Mouse (Mus musculus) monocyte, adult 5-6 weeks (primary cell): ENCODE data around the gene Adra2b. TPM values are rescaled to one million over a fixed set of nuclear protein-coding genes. Genes with fewer than 3 reads are reported as not detected.

Experiments used
- ATAC-seq: fragments of 153-309, 156-312 bp; replicated peaks from 2 replicates; pipeline ENCODE4 v1.8.0; 2017; ENCODE audit warnings: mild to moderate bottlenecking; ENCODE audit not compliant: low TSS enrichment, insufficient number of reproducible peaks, severe bottlenecking, poor library complexity, low FRiP score
- total RNA-seq: library from RNA; stranded (forward); fragments of 200-1000, 200-491, 200-594 nt; gene quantifications from 3 replicates; pipeline ENCODE4 v1.2.3, GENCODE M21; 2017

Gene Adra2b
- total RNA-seq, result 0.10 TPM in 1 of 3 replicates, not detected in the others

DNA sequence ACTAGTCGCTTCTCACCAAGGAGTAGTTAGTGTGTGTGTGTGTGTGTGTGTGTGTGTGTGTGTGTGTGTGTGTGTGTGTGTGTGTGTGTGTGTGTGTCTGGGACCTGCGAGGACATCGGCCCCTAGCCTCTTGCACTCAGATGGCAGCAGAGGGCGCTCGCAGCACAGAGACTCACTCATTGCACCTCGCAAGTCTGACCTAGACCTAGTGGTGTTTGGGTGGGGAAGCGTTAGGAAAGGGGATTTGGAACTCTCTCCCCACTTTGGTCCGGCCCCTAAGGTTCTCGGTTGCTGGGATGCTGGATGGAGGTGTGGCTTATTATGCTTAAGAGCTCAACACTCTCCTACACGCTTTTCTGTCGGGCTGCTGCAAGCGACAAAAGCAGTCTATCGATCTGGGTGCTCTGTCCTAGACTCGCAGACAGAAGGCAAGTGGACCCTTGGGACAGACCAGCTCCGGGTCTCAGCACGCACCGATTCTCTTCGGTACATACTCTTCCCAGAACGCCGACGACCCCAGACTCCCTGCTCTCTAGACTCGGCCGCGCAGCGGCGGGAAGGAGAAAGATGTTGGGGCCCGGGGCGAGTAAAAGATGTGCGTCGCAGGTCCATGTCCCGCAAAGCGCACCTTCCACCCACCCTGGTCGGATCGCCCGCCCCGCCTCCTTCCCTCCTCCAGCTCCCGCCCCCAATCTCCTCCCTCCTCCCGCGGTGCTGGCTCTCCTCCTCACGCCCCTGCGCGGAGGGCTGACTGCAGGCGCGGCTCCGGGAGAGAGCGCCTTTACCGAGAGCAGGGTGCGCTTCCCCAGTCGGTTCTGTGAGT, at the start of gene Adra2b:
Adra2b (plus strand) TSS at position 750 of the 823 bp plus-strand sequence.
- 0 out of 2 replicates have a peak, but pooled peaks have one; percentile 52 for ATAC-seq

- no peak for ATAC-seq
Observed at GRCm38 (mm10) chr2:127313878-127314277, 49.1 kb upstream of the Adra2b start.

GRCm38 (mm10) chr2:127314467-127315154, 48.4 kb upstream of the Adra2b start:
- ATAC-seq, result peak; percentile 54; the same call in 1 of the 2 replicates

GRCm38 (mm10) chr2:127315155-127315470, 47.9 kb upstream of the Adra2b start:
- no peak for ATAC-seq

DNA sequence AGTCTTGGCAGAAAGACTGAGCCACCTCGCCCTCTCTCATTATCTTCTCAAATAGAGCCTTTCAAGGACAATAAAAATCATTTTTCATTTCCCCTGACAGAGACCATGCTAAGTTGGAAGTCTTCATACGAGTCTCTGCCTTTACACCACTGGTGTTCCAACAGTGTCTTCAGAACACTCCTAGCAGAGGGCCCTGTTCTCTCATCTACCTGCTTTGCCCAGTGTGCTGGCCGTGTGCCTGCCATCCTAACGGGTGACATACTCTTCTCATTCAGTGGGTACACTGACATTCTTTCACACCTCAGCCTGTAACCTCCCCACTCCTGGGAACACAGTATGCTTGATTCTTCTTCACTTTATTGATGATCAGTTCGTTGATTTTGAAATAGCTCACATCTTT, 46.6 kb upstream of the Adra2b start:
- no peak for ATAC-seq

DNA sequence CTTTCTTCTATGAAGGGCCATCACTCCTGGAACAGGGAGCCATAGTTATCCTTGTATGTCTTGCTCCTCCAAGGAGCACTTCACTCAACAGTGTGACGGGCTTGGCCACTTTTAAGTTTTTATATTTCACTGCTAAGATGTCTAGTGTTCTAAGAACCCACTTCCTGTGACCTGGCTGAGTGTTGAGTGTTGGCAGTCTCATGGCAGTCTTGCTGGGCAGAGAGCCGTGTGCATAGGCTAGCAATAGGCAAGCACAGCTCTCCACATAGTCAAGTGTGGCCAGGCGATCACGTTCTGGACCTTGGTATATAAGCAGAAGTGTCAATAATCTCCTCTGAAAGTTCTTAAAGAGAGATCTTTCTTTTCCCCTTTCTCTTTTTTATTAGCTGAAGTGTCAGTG, 44.9 kb upstream of the Adra2b start:
- ATAC-seq, result peak; percentile 29; the same call in 1 of the 2 replicates

GRCm38 (mm10) chr2:127319071-127319470, 43.9 kb upstream of the Adra2b start:
- no peak for ATAC-seq

DNA sequence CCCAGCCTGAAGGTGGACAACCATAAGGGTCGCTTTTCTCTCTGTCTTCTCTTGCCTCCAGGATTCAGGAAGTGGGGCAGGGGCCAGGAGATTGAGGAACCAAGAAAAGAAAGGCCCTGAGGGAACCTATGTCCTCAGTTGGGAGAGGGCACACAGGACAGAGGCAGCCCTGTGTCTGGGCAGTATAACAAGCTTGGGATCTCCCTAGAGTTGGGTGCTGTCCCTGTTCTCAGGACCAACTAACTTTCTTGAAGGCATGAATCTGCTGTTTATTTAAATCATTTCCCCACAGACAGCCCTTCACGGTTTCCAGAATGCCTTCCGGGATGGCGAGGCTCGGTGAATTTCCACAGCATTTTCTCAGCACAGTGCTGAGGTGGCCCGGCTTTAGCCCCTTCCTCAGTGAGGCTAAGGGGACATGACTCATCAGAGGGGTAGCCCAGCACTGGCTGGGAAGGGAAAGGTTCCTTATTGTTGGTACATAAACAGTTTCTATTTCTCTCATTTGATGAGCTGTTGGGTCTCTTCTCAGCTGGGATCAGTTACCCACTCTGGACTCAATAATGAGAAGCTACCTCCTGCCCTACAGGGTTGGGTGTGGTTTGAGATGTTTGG, 40.2 kb upstream of the Adra2b start:
- no peak for ATAC-seq

GRCm38 (mm10) chr2:127323667-127324066, 39.3 kb upstream of the Adra2b start:
- ATAC-seq, result no peak

DNA sequence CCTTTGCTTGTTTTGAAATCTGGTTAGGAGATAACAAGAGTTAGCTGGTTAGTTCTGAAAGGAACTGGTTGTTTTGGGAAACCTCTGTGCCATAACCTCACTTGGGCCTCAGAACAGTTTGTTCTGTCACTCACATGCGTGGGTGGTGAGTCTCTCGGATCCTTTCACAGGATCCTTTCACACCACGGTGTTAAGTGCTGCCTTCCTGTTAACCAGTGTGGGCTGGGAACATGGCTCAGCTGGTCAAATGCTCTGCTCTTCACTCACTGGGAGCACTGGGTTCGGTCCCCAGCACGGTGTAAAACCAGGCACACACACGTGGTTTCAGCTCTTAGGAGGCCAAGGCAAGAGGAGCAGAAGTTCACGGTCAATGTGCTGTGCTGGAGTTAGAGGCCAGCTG, 38.6 kb upstream of the Adra2b start:
- ATAC-seq, result no peak; the same call in 1 of the 2 replicates

DNA sequence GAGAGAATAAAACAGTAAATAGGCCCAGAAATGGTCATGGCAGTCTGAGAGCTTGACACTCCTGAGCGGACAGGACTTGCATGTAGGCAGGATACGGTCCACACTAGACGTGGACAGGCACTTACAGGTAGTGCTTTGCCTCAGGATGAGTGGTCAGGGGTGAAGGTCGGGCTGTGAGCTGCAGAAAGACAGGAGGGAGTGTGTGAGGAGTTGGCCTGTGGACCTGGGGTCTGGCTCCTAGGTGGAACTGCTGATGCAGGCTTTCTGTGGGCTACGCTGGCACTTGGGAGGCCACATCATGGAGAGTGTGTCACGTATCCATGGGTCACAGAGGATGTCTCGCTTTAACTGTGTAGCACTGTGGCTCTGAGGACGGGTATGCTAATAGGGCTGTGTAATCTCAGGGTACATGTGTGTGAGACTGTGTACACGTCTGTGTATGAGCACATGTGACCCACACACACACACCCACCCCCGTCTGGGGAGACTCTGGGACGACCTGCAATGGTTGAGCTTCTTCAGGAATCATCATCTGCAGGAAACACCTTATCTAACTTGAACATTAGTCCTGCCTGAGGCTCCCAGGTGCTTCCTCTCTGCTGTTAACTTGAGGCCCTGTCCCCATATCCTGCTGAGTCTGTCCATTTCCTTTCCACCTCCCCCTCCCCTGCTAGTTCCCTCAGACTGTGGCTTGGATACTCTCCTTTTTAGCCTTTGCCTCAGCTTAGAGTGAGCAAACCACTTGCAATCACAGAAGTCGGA, 34.7 kb upstream of the Adra2b start:
- ATAC-seq, result no peak

GRCm38 (mm10) chr2:127332807-127333570, 30.0 kb upstream of the Adra2b start:
- ATAC-seq, result no peak

- ATAC-seq, result no peak
Observed at GRCm38 (mm10) chr2:127333945-127334603, 28.9 kb upstream of the Adra2b start.

DNA sequence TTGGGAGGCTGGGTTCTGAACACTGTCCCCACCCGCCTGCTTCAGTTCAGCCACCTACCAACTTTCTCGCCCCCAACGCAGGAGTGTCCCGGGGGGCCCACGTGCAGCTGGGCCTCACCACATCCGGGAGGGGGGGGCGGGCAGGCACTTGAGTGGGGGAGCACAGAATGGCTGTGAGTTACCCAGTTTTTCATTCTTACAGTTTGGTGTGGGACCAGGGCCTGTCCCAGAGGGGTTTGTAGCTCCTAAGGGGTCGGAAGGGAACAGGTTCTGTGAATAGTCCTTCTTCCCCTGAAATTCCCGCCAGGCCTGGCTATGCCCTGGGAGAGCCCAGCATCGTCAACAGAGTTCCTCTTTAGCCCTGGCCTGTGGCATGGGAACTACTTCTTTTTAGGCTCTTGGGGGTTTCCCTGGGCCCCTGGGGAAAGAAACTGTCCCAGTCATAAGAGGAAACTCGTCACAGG, 27.9 kb upstream of the Adra2b start:
- ATAC-seq, result peak; percentile 33

DNA sequence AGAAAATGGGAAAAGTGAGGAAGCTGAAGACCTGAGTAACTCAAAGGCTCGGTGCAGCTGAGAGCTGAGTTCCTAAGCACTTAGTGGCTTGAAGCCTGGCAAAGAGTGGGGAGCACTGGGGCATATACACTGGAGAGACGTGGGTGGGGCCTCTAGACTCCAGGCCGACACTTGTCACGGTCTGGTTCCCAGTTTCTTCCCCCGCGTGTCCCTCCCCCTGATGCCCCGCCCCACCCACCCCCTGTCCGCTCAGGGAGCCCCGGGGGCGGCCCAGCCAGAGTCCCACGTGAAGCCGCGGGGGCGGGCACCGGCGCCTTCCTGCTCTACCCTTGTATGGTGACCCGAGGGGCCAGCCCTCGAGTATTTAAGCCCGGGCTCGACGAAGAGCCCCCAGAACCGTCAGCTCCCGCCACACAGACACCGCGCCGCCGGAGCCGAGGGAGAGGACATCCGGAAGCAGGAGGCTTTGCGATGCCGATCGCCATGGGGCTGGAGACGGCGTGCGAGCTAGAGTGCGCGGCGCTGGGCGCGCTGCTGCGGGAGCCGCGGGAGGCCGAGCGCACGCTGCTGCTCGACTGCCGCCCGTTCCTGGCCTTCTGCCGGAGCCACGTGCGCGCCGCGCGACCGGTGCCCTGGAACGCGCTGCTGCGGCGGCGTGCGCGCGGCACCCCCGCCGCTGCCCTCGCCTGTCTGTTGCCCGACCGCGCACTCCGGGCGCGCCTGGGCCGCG, 27.1 kb upstream of the Adra2b start, which contains the start of gene Dusp2:
Dusp2 (plus strand) TSS at position 393 of the 730 bp plus-strand sequence.
- peak; percentile 55 for ATAC-seq

- ATAC-seq, result no peak
Observed at GRCm38 (mm10) chr2:127336497-127336832, 26.5 kb upstream of the Adra2b start.

GRCm38 (mm10) chr2:127336885-127337284, 26.1 kb upstream of the Adra2b start:
- no peak for ATAC-seq
